Mouse (Mus musculus) CH12.LX (cell line): ENCODE data around the gene Prkcb. TPM values are rescaled to one million over a fixed set of nuclear protein-coding genes. Genes with fewer than 3 reads are reported as not detected.

Experiments
- DNase-seq: peaks from one replicate; pipeline ENCODE4 v3.0.0-alpha.2; 2013; ENCODE audit errors: extremely low read depth
- H3K27ac ChIP-seq: 2 replicates; pipeline ENCODE4 v1.5.1; 2012; ENCODE audit warnings: low read depth, mild to moderate bottlenecking, control low read depth, moderate library complexity; ENCODE audit not compliant: insufficient read depth
- H3K27me3 ChIP-seq: replicated peaks from 2 replicates; pipeline ENCODE3; 2012; ENCODE audit warnings: inconsistent platforms
- H3K36me3 ChIP-seq, 2 experiments: replicated peaks in 1 of 2; 2 replicates each; pipeline versions ENCODE3 to v1.6.1; 2012; ENCODE audit warnings: inconsistent platforms in 1 of 2, low read length in 1 of 2, mild to moderate bottlenecking in 1 of 2, mixed read lengths in 1 of 2, moderate library complexity in 1 of 2; ENCODE audit not compliant: control insufficient read depth in 1 of 2, insufficient read depth in 1 of 2
- H3K4me1 ChIP-seq, 2 experiments: 2 replicates each; pipeline ENCODE4 v1.6.1; 2012; ENCODE audit warnings: inconsistent platforms in 1 of 2, moderate library complexity in 1 of 2; ENCODE audit not compliant: insufficient read depth in 2 of 2, control insufficient read depth in 1 of 2
- H3K4me2 ChIP-seq: 2 replicates; pipeline ENCODE4 v1.6.1; 2012; ENCODE audit warnings: low read depth, mild to moderate bottlenecking, control low read depth; ENCODE audit not compliant: poor library complexity, insufficient read depth, severe bottlenecking
- H3K4me3 ChIP-seq, 3 experiments: fragments of 150-350 bp in 1 of 3; sonication (generic) in 1 of 3; replicated peaks in 1 of 3; 2 replicates each; pipeline versions ENCODE3 to v1.5.1; 2011 to 2012; ENCODE audit warnings: low read depth in 2 of 3, low read length in 2 of 3, mild to moderate bottlenecking in 2 of 3, moderate library complexity in 2 of 3, control low read depth in 1 of 3, improper control_type of control experiment in 1 of 3, inconsistent platforms in 1 of 3, mixed read lengths in 1 of 3; ENCODE audit not compliant: poor library complexity in 1 of 3
- H3K79me2 ChIP-seq: replicated peaks from 2 replicates; pipeline ENCODE4 v1.6.1; 2012; ENCODE audit warnings: mild to moderate bottlenecking, moderate library complexity; ENCODE audit not compliant: control insufficient read depth, poor library complexity, insufficient read depth, severe bottlenecking; ENCODE audit errors: extremely low read depth
- H3K9ac ChIP-seq: 2 replicates; pipeline ENCODE4 v1.6.1; 2012; ENCODE audit warnings: low read depth, mild to moderate bottlenecking, control low read depth, moderate library complexity; ENCODE audit not compliant: insufficient read depth
- H3K9me3 ChIP-seq: replicated peaks from 2 replicates; pipeline ENCODE3; 2012; ENCODE audit warnings: low read length, inconsistent platforms, mixed read lengths
- BHLHE40 ChIP-seq: IDR thresholded peaks from 2 replicates; pipeline ENCODE4 v1.6.1; 2011; ENCODE audit warnings: mild to moderate bottlenecking, low read depth, low read length, improper control_type of control experiment
- CHD1 ChIP-seq: IDR thresholded peaks from 2 replicates; pipeline ENCODE4 v1.6.1; 2012; ENCODE audit warnings: low read depth, low read length, improper control_type of control experiment, inconsistent platforms
- CHD2 ChIP-seq: IDR thresholded peaks from 2 replicates; pipeline ENCODE4 v1.6.1; 2011; ENCODE audit warnings: low read length, improper control_type of control experiment
- ELF1 ChIP-seq: IDR thresholded peaks from 2 replicates; pipeline ENCODE4 v1.6.1; 2014; ENCODE audit warnings: low read depth, mild to moderate bottlenecking, inconsistent platforms, low read length, improper control_type of control experiment
- EP300 ChIP-seq: IDR thresholded peaks from 2 replicates; pipeline ENCODE4 v1.6.1; 2011; ENCODE audit warnings: low read length, improper control_type of control experiment
- ETS1 ChIP-seq: conservative IDR thresholded peaks from 2 replicates; pipeline ENCODE4 v1.6.1; 2012; ENCODE audit warnings: low read depth, mild to moderate bottlenecking, inconsistent platforms, low read length, improper control_type of control experiment, moderate library complexity
- IRF4 ChIP-seq: IDR thresholded peaks from 2 replicates; pipeline ENCODE4 v1.6.1; 2014; ENCODE audit warnings: low read depth, mild to moderate bottlenecking, inconsistent platforms, low read length, improper control_type of control experiment
- JUN ChIP-seq: IDR thresholded peaks from 2 replicates; pipeline ENCODE4 v1.6.1; 2011; ENCODE audit warnings: low read depth, mild to moderate bottlenecking, low read length, improper control_type of control experiment, moderate library complexity; ENCODE audit not compliant: insufficient read depth
- JUND ChIP-seq: conservative IDR thresholded peaks from 2 replicates; pipeline ENCODE4 v1.6.1; 2011; ENCODE audit warnings: low read depth, low read length, improper control_type of control experiment
- MAZ ChIP-seq: IDR thresholded peaks from 2 replicates; pipeline ENCODE4 v1.6.1; 2012; ENCODE audit warnings: low read depth, mild to moderate bottlenecking, inconsistent platforms, low read length, improper control_type of control experiment, moderate library complexity
- MEF2A ChIP-seq: IDR thresholded peaks from 2 replicates; pipeline ENCODE4 v1.6.1; 2014; ENCODE audit warnings: low read depth, mild to moderate bottlenecking, inconsistent platforms, low read length, improper control_type of control experiment, borderline replicate concordance
- MYC ChIP-seq: IDR thresholded peaks from 2 replicates; pipeline ENCODE4 v1.6.1; 2011; ENCODE audit warnings: low read depth, mild to moderate bottlenecking, improper control_type of control experiment, low read length
- NRF1 ChIP-seq: IDR thresholded peaks from 2 replicates; pipeline ENCODE4 v1.6.1; 2014; ENCODE audit warnings: low read depth, mild to moderate bottlenecking, inconsistent platforms, low read length, improper control_type of control experiment, moderate library complexity
- POLR2A ChIP-seq: IDR thresholded peaks from 2 replicates; pipeline ENCODE4 v1.6.1; 2011; ENCODE audit warnings: low read depth, mild to moderate bottlenecking, improper control_type of control experiment, low read length
- RAD21 ChIP-seq: IDR thresholded peaks from 2 replicates; pipeline ENCODE4 v1.6.1; 2011; ENCODE audit warnings: low read depth, mild to moderate bottlenecking, low read length, improper control_type of control experiment, moderate library complexity
- RCOR1 ChIP-seq: conservative IDR thresholded peaks from 2 replicates; pipeline ENCODE4 v1.6.1; 2012; ENCODE audit warnings: low read depth, mild to moderate bottlenecking, inconsistent platforms, low read length, improper control_type of control experiment
- SIN3A ChIP-seq: IDR thresholded peaks from 2 replicates; pipeline ENCODE4 v1.6.1; 2012; ENCODE audit warnings: low read length, improper control_type of control experiment, inconsistent platforms
- TCF12 ChIP-seq: IDR thresholded peaks from 2 replicates; pipeline ENCODE4 v1.6.1; 2014; ENCODE audit warnings: low read depth, mild to moderate bottlenecking, inconsistent platforms, low read length, improper control_type of control experiment
- USF1 ChIP-seq: IDR thresholded peaks from 2 replicates; pipeline ENCODE4 v1.6.1; 2014; ENCODE audit warnings: low read depth, mild to moderate bottlenecking, inconsistent platforms, low read length, improper control_type of control experiment
- ZKSCAN1 ChIP-seq: IDR thresholded peaks from 2 replicates; pipeline ENCODE4 v1.6.1; 2012; ENCODE audit warnings: low read depth, inconsistent platforms, low read length, improper control_type of control experiment, borderline replicate concordance
- ZNF384 ChIP-seq: IDR thresholded peaks from 2 replicates; pipeline ENCODE4 v1.6.1; 2012; ENCODE audit warnings: low read depth, low read length, improper control_type of control experiment, inconsistent platforms
- dilution Hi-C: fragments of 300-500 bp; cut with MboI; formaldehyde crosslinking; loops from 2 replicates; pipeline ENCODE4 v1.14.3; 2020; ENCODE audit warnings: low sequenced_read_pairs; ENCODE audit not compliant: extremely low pct_unique_long_range_greater_than_20kb, extremely low pct_ligation_motif_present
- in situ Hi-C: fragments of 300-500 bp; cut with MboI; formaldehyde crosslinking; loops from 3 replicates; pipeline ENCODE4 v1.14.3; 2019; ENCODE audit warnings: low sequenced_read_pairs, low pct_ligation_motif_present, low pct_unique_long_range_greater_than_20kb, mixed read lengths
- polyA plus RNA-seq: library from polyadenylated mRNA; unstranded; fragments of >175 nt; gene quantifications from 2 replicates; pipeline ENCODE4 v1.2.1, GENCODE M21; 2012; ENCODE audit warnings: low read depth; ENCODE audit not compliant: insufficient read length
- total RNA-seq, 2 experiments: library from RNA; depleted of rRNA; stranded (reverse); fragments of 300-350 nt in 1 of 2; fragments of >200 nt in 1 of 2; gene quantifications; 2 replicates each; pipeline ENCODE4 v1.2.3; 2012 to 2014

Prkcb gene
- total and polyA plus RNA-seq, 3 experiments = 323 to 463 (median 337) TPM

DNA sequence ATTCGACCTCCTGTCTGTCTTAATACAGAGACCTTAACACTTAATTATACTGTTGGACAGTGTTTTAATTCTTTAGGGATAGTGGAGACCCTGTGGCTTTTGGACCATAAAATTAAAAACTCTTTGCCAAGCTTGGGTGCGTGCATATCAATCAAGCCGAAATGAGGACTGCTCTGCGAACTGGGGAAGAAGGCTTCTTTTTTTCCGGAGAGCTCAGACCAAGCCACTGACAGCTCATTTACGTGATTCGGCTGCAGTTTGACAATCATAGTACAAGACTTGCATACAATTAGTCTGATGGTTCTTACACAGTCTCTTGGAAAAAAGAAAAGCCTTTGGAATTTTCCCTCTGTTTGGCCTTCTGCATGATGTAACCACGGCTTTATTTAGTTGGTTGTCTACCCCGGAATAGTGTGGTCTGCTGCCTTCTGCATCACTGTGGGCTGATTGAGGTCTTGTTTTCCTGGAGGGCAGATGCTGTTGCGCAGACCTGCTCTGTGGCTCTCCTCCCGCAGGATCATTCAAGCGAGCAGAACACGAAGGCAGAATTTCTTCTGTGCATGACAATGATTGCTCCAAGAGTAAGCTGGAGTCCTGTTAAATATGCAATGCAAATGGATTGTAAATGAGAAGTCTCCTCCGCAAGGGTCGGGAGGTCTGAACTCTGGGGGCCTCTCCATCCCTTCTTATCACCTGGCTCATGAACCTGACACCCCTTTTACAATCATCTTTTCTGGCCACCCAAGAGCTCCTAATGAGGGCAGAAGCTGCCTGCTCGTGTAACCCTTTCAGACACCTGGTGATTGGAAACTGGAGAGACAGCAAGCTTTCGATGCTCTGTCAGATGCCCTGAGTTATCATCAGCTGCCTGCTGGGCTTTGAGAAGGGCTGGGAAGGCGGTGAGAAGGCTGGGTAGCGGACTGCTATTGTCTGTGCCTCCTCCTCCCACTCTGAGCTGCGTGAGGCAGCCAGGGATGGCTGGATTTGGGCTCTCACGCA, 189.3 kb downstream of the Prkcb start:
- Histone ChIP-seq H3K27ac (no peak overlapping the region), H3K4me1 (peaks cover 0 to 13% of the 10 kb centered on the region in 2 experiments; a peak in 1 of 4 replicates), H3K36me3 (peaks cover 68 to 99% of the 10 kb centered on the region in 2 experiments), H3K4me3 (no peak overlapping the region), H3K9me3 (peaks cover 28% of the 10 kb centered on the region), H3K9ac (no peak overlapping the region), H3K4me2 (no peak overlapping the region), H3K79me2 (no peaks in the 10 kb centered on the region), H3K27me3 (no peaks in the 10 kb centered on the region)
- DNase-seq = no peak
- dilution Hi-C loops = no loop called here
- TF ChIP-seq USF1 (no peak), MYC (no peak), RCOR1 (no peak), IRF4 (no peak), RAD21 (no peak), NRF1 (no peak), ETS1 (no peak), CHD1 (no peak), BHLHE40 (no peak), POLR2A (no peak), TCF12 (no peak), ELF1 (no peak), JUN (no peak)
- TF ChIP-seq, all 38 proteins: peak for 0
- in situ Hi-C loops = loop anchor here (10.0 kb wide), 1 partner anchor 447 kb away; no protein-coding TSS in a partner anchor

DNA sequence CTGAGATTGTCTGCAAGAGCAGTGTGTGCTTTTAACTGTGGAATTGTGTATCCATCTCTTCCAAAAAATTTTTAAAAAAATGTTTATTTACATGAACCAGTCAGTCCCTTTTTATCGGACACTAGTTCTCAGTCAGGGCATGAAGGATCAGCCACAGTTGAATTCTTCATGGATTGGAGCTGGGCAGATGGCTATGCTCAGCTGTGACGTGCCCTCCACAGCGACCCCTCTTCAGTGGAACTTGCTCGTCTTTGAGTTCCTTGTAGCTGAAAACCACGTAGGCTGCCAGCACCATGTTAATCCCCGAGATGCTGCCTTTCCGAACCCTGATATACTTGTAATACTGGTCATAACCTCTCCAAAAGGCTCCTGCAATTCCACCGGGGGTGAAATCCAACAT, 195.4 kb downstream of the Prkcb start:
- Histone ChIP-seq H3K79me2 (no peaks in the 10 kb centered on the region), H3K36me3 (peaks cover 65 to 95% of the 10 kb centered on the region in 2 experiments), H3K4me3 (no peak overlapping the region), H3K9me3 (peaks cover 5% of the 10 kb centered on the region), H3K27ac (no peak overlapping the region), H3K9ac (no peak overlapping the region), H3K4me1 (peaks cover 0 to 12% of the 10 kb centered on the region in 2 experiments; a peak in 1 of 4 replicates), H3K27me3 (no peaks in the 10 kb centered on the region), H3K4me2 (no peak overlapping the region)
- dilution Hi-C loops = no loop called here
- no peak for TF ChIP-seq MAZ
- TF ChIP-seq IRF4 = no peak
- no peak for TF ChIP-seq ZNF384
- TF ChIP-seq USF1 = no peak
- no peak for TF ChIP-seq CHD2
- no peak for TF ChIP-seq ZKSCAN1
- TF ChIP-seq SIN3A = no peak
- TF ChIP-seq ETS1 = no peak
- TF ChIP-seq EP300 = no peak
- no peak for TF ChIP-seq MYC
- no peak for TF ChIP-seq MEF2A
- no peak for TF ChIP-seq JUND
- TF ChIP-seq TCF12 = no peak
- TF ChIP-seq, all 38 proteins: peak for 0
- no peak for DNase-seq
- in situ Hi-C loops = no loop called here
